Mouse (Mus musculus) small intestine, adult 2 months (tissue): ENCODE data around the gene Map4k3.

Experiments
- CTCF ChIP-seq: fragments of 200-500 bp; IDR thresholded peaks from 2 replicates; pipeline ENCODE4 v1.5.1; 2012; ENCODE audit warnings: low read depth, mild to moderate bottlenecking, control low read depth, inconsistent platforms, low read length, moderate library complexity, mixed read lengths; ENCODE audit not compliant: insufficient replicate concordance, insufficient read length; ENCODE audit errors: extremely low read depth
- POLR2A ChIP-seq: fragments of 200-500 bp; IDR thresholded peaks from 2 replicates; pipeline ENCODE4 v1.6.1; 2012; ENCODE audit warnings: low read depth, mild to moderate bottlenecking, control low read depth, inconsistent platforms, low read length, moderate library complexity

DNA sequence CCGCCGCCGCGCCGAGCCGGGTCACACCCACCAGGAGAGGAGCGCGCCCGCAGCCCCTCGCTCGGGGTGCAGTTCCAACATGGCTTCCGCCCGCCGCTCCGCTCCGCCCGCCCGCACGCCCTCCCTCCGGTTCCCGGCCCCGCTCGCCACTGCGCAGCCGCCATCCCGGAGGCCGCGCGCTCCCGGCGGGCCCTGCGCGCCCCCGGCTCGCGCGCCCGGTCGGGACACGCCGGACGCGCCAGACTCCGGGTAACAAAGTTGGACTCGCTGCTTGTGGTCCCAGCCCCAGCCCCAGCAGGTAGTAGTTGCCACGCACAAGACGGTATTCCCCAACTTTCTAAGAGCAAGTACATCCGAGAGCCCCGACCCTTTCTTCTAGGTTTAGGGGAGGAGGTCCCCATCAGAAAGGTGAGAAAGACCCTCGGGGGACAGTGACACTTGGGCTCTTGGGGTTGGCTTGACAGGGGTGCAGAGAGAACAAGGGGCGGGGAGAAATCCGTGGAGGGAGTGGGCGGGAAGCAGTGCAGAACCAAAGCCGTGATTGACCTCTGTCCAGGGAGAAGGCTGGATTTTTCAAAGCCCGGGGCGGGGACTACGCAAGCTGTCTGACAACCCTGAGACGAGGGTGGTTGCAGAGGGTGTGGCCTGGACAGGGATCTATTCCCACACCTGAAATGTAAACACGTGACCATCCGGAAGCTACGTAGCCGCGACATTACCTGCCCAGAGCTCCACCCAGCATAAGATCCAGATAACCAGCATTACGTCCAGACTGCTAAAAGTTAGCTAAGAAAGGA lies at the start of gene Map4k3:
- TF ChIP-seq POLR2A (peak; percentile 48), CTCF (no peak)
